Mouse (Mus musculus): ENCODE measurements around the gene Alox5ap. TPM values are rescaled to one million over a fixed set of nuclear protein-coding genes. Genes with fewer than 3 reads are reported as not detected.

The Alox5ap gene
- polyA plus RNA-seq, 1 experiment from 2014 or later = 11.2 TPM

Small RNAs within 50 kb of the gene (microRNA-seq; reads per million reads assigned to microRNA genes)
- not detected for gene Gm24105

Other genes starting within 250 kb of the Alox5ap start
- 51.6 and 54.4 TPM in 2 replicates for gene Uspl1, start 80.4 kb upstream of the Alox5ap start, polyA plus RNA-seq (2014; fragmentation: Nextera tagmentation; extraction: Ambion mirVana)
- gene Hmgb1, start 80.3 kb upstream of the Alox5ap start, polyA plus RNA-seq (2014; fragmentation: Nextera tagmentation; extraction: Ambion mirVana) = 1,555 and 1,628 TPM in 2 replicates
- gene Medag, start 147.0 kb downstream of the Alox5ap start, polyA plus RNA-seq (2014; fragmentation: Nextera tagmentation; extraction: Ambion mirVana) = 2.2 and 3.6 TPM in 2 replicates
- 0.22 and 0.25 TPM in 2 replicates for gene Tex26, start 174.9 kb downstream of the Alox5ap start, polyA plus RNA-seq (2014; fragmentation: Nextera tagmentation; extraction: Ambion mirVana)